Mouse (Mus musculus) CH12.LX (cell line): ENCODE measurements at regions not wholly inside any gene's neighbourhood (a gene's known extent, or its start where the extent isn't known, plus 50 kb on each side); places are given as distances from the start of the nearest gene placed in this dataset.

ENCODE experiments used
- CHD2 ChIP-seq: IDR thresholded peaks from 2 replicates; pipeline ENCODE4 v1.6.1; 2011; ENCODE audit warnings: low read length, improper control_type of control experiment
- CTCF ChIP-seq, 2 experiments: IDR thresholded peaks in 1 of 2; conservative IDR thresholded peaks in 1 of 2; 2 replicates each; pipeline ENCODE4 v1.5.1; 2011 to 2012; ENCODE audit warnings: low read depth in 2 of 2, low read length in 2 of 2, improper control_type of control experiment in 1 of 2, inconsistent platforms in 1 of 2, mild to moderate bottlenecking in 1 of 2, moderate library complexity in 1 of 2
- GABPA ChIP-seq: IDR thresholded peaks from 2 replicates; pipeline ENCODE4 v1.6.1; 2012; ENCODE audit warnings: low read depth, low read length, improper control_type of control experiment, inconsistent platforms; ENCODE audit not compliant: insufficient replicate concordance
- HCFC1 ChIP-seq: IDR thresholded peaks from 2 replicates; pipeline ENCODE4 v1.6.1; 2012; ENCODE audit warnings: low read depth, mild to moderate bottlenecking, inconsistent platforms, low read length, improper control_type of control experiment
- MEF2A ChIP-seq: IDR thresholded peaks from 2 replicates; pipeline ENCODE4 v1.6.1; 2014; ENCODE audit warnings: low read depth, mild to moderate bottlenecking, inconsistent platforms, low read length, improper control_type of control experiment, borderline replicate concordance
- MXI1 ChIP-seq: IDR thresholded peaks from 2 replicates; pipeline ENCODE4 v1.6.1; 2011; ENCODE audit warnings: mild to moderate bottlenecking, low read depth, low read length, improper control_type of control experiment
- POLR2AphosphoS2 ChIP-seq: IDR thresholded peaks from 2 replicates; pipeline ENCODE4 v1.6.1; 2011; ENCODE audit warnings: low read depth, low read length, improper control_type of control experiment
- RAD21 ChIP-seq: IDR thresholded peaks from 2 replicates; pipeline ENCODE4 v1.6.1; 2011; ENCODE audit warnings: low read depth, mild to moderate bottlenecking, low read length, improper control_type of control experiment, moderate library complexity
- TCF12 ChIP-seq: IDR thresholded peaks from 2 replicates; pipeline ENCODE4 v1.6.1; 2014; ENCODE audit warnings: low read depth, mild to moderate bottlenecking, inconsistent platforms, low read length, improper control_type of control experiment
- USF2 ChIP-seq: conservative IDR thresholded peaks from 2 replicates; pipeline ENCODE4 v1.6.1; 2011; ENCODE audit warnings: low read depth, low read length, improper control_type of control experiment
- ZC3H11A ChIP-seq: IDR thresholded peaks from 2 replicates; pipeline ENCODE4 v1.6.1; 2012; ENCODE audit warnings: low read depth, mild to moderate bottlenecking, inconsistent platforms, low read length, improper control_type of control experiment
- ZNF384 ChIP-seq: IDR thresholded peaks from 2 replicates; pipeline ENCODE4 v1.6.1; 2012; ENCODE audit warnings: low read depth, low read length, improper control_type of control experiment, inconsistent platforms

- TF ChIP-seq MEF2A (no peak), GABPA (no peak), USF2 (no peak), CHD2 (no peak), MXI1 (no peak), ZNF384 (no peak), ZC3H11A (no peak), TCF12 (no peak), HCFC1 (no peak), RAD21 (no peak), CTCF (conservative IDR thresholded peaks at IDR 0.05 in 1 of 2, IDR thresholded peaks at IDR 0.05 in 1 of 2; ENCODE audit: low read depth in 2 of 2, low read length in 2 of 2) (no peak), POLR2AphosphoS2 (no peak)
Observed at GRCm38 (mm10) chr5:106321023-106321422, 136.9 kb downstream of the Barhl2 start.
